Mouse (Mus musculus) CH12.LX (cell line): ENCODE data around the gene Rbms2. TPM values are rescaled to one million over a fixed set of nuclear protein-coding genes. Genes with fewer than 3 reads are reported as not detected.

Experiments used
- DNase-seq: peaks from one replicate; pipeline ENCODE4 v3.0.0-alpha.2; 2013; ENCODE audit errors: extremely low read depth
- H3K27ac ChIP-seq: 2 replicates; pipeline ENCODE4 v1.5.1; 2012; ENCODE audit warnings: low read depth, mild to moderate bottlenecking, control low read depth, moderate library complexity; ENCODE audit not compliant: insufficient read depth
- H3K27me3 ChIP-seq: replicated peaks from 2 replicates; pipeline ENCODE3; 2012; ENCODE audit warnings: inconsistent platforms
- H3K36me3 ChIP-seq, 2 experiments: replicated peaks in 1 of 2; 2 replicates each; pipeline versions ENCODE3 to v1.6.1; 2012; ENCODE audit warnings: inconsistent platforms in 1 of 2, low read length in 1 of 2, mild to moderate bottlenecking in 1 of 2, mixed read lengths in 1 of 2, moderate library complexity in 1 of 2; ENCODE audit not compliant: control insufficient read depth in 1 of 2, insufficient read depth in 1 of 2
- H3K4me1 ChIP-seq, 2 experiments: 2 replicates each; pipeline ENCODE4 v1.6.1; 2012; ENCODE audit warnings: inconsistent platforms in 1 of 2, moderate library complexity in 1 of 2; ENCODE audit not compliant: insufficient read depth in 2 of 2, control insufficient read depth in 1 of 2
- H3K4me2 ChIP-seq: 2 replicates; pipeline ENCODE4 v1.6.1; 2012; ENCODE audit warnings: low read depth, mild to moderate bottlenecking, control low read depth; ENCODE audit not compliant: poor library complexity, insufficient read depth, severe bottlenecking
- H3K4me3 ChIP-seq, 3 experiments: fragments of 150-350 bp in 1 of 3; sonication (generic) in 1 of 3; replicated peaks in 1 of 3; 2 replicates each; pipeline versions ENCODE3 to v1.5.1; 2011 to 2012; ENCODE audit warnings: low read depth in 2 of 3, low read length in 2 of 3, mild to moderate bottlenecking in 2 of 3, moderate library complexity in 2 of 3, control low read depth in 1 of 3, improper control_type of control experiment in 1 of 3, inconsistent platforms in 1 of 3, mixed read lengths in 1 of 3; ENCODE audit not compliant: poor library complexity in 1 of 3
- H3K79me2 ChIP-seq: replicated peaks from 2 replicates; pipeline ENCODE4 v1.6.1; 2012; ENCODE audit warnings: mild to moderate bottlenecking, moderate library complexity; ENCODE audit not compliant: control insufficient read depth, poor library complexity, insufficient read depth, severe bottlenecking; ENCODE audit errors: extremely low read depth
- H3K9ac ChIP-seq: 2 replicates; pipeline ENCODE4 v1.6.1; 2012; ENCODE audit warnings: low read depth, mild to moderate bottlenecking, control low read depth, moderate library complexity; ENCODE audit not compliant: insufficient read depth
- H3K9me3 ChIP-seq: replicated peaks from 2 replicates; pipeline ENCODE3; 2012; ENCODE audit warnings: low read length, inconsistent platforms, mixed read lengths
- BHLHE40 ChIP-seq: IDR thresholded peaks from 2 replicates; pipeline ENCODE4 v1.6.1; 2011; ENCODE audit warnings: mild to moderate bottlenecking, low read depth, low read length, improper control_type of control experiment
- CHD1 ChIP-seq: IDR thresholded peaks from 2 replicates; pipeline ENCODE4 v1.6.1; 2012; ENCODE audit warnings: low read depth, low read length, improper control_type of control experiment, inconsistent platforms
- CHD2 ChIP-seq: IDR thresholded peaks from 2 replicates; pipeline ENCODE4 v1.6.1; 2011; ENCODE audit warnings: low read length, improper control_type of control experiment
- CTCF ChIP-seq, 2 experiments: IDR thresholded peaks in 1 of 2; conservative IDR thresholded peaks in 1 of 2; 2 replicates each; pipeline ENCODE4 v1.5.1; 2011 to 2012; ENCODE audit warnings: low read depth in 2 of 2, low read length in 2 of 2, improper control_type of control experiment in 1 of 2, inconsistent platforms in 1 of 2, mild to moderate bottlenecking in 1 of 2, moderate library complexity in 1 of 2
- ELF1 ChIP-seq: IDR thresholded peaks from 2 replicates; pipeline ENCODE4 v1.6.1; 2014; ENCODE audit warnings: low read depth, mild to moderate bottlenecking, inconsistent platforms, low read length, improper control_type of control experiment
- ETS1 ChIP-seq: conservative IDR thresholded peaks from 2 replicates; pipeline ENCODE4 v1.6.1; 2012; ENCODE audit warnings: low read depth, mild to moderate bottlenecking, inconsistent platforms, low read length, improper control_type of control experiment, moderate library complexity
- GABPA ChIP-seq: IDR thresholded peaks from 2 replicates; pipeline ENCODE4 v1.6.1; 2012; ENCODE audit warnings: low read depth, low read length, improper control_type of control experiment, inconsistent platforms; ENCODE audit not compliant: insufficient replicate concordance
- HCFC1 ChIP-seq: IDR thresholded peaks from 2 replicates; pipeline ENCODE4 v1.6.1; 2012; ENCODE audit warnings: low read depth, mild to moderate bottlenecking, inconsistent platforms, low read length, improper control_type of control experiment
- IRF4 ChIP-seq: IDR thresholded peaks from 2 replicates; pipeline ENCODE4 v1.6.1; 2014; ENCODE audit warnings: low read depth, mild to moderate bottlenecking, inconsistent platforms, low read length, improper control_type of control experiment
- JUN ChIP-seq: IDR thresholded peaks from 2 replicates; pipeline ENCODE4 v1.6.1; 2011; ENCODE audit warnings: low read depth, mild to moderate bottlenecking, low read length, improper control_type of control experiment, moderate library complexity; ENCODE audit not compliant: insufficient read depth
- MAX ChIP-seq: IDR thresholded peaks from 2 replicates; pipeline ENCODE4 v1.6.1; 2011; ENCODE audit warnings: low read length, improper control_type of control experiment
- MAZ ChIP-seq: IDR thresholded peaks from 2 replicates; pipeline ENCODE4 v1.6.1; 2012; ENCODE audit warnings: low read depth, mild to moderate bottlenecking, inconsistent platforms, low read length, improper control_type of control experiment, moderate library complexity
- MEF2A ChIP-seq: IDR thresholded peaks from 2 replicates; pipeline ENCODE4 v1.6.1; 2014; ENCODE audit warnings: low read depth, mild to moderate bottlenecking, inconsistent platforms, low read length, improper control_type of control experiment, borderline replicate concordance
- MXI1 ChIP-seq: IDR thresholded peaks from 2 replicates; pipeline ENCODE4 v1.6.1; 2011; ENCODE audit warnings: mild to moderate bottlenecking, low read depth, low read length, improper control_type of control experiment
- MYC ChIP-seq: IDR thresholded peaks from 2 replicates; pipeline ENCODE4 v1.6.1; 2011; ENCODE audit warnings: low read depth, mild to moderate bottlenecking, improper control_type of control experiment, low read length
- NELFE ChIP-seq: IDR thresholded peaks from 2 replicates; pipeline ENCODE4 v1.6.1; 2011; ENCODE audit warnings: low read depth, low read length, improper control_type of control experiment
- NRF1 ChIP-seq: IDR thresholded peaks from 2 replicates; pipeline ENCODE4 v1.6.1; 2014; ENCODE audit warnings: low read depth, mild to moderate bottlenecking, inconsistent platforms, low read length, improper control_type of control experiment, moderate library complexity
- RCOR1 ChIP-seq: conservative IDR thresholded peaks from 2 replicates; pipeline ENCODE4 v1.6.1; 2012; ENCODE audit warnings: low read depth, mild to moderate bottlenecking, inconsistent platforms, low read length, improper control_type of control experiment
- SIN3A ChIP-seq: IDR thresholded peaks from 2 replicates; pipeline ENCODE4 v1.6.1; 2012; ENCODE audit warnings: low read length, improper control_type of control experiment, inconsistent platforms
- SMC3 ChIP-seq: IDR thresholded peaks from 2 replicates; pipeline ENCODE4 v1.6.1; 2011; ENCODE audit warnings: low read depth, low read length, improper control_type of control experiment
- TBP ChIP-seq: conservative IDR thresholded peaks from 2 replicates; pipeline ENCODE4 v1.6.1; 2011; ENCODE audit warnings: low read depth, low read length, improper control_type of control experiment
- UBTF ChIP-seq: IDR thresholded peaks from 2 replicates; pipeline ENCODE4 v1.6.1; 2012; ENCODE audit warnings: low read depth, mild to moderate bottlenecking, inconsistent platforms, low read length, improper control_type of control experiment, moderate library complexity
- USF2 ChIP-seq: conservative IDR thresholded peaks from 2 replicates; pipeline ENCODE4 v1.6.1; 2011; ENCODE audit warnings: low read depth, low read length, improper control_type of control experiment
- ZMIZ1 ChIP-seq: IDR thresholded peaks from 2 replicates; pipeline ENCODE4 v1.6.1; 2012; ENCODE audit warnings: low read depth, mild to moderate bottlenecking, inconsistent platforms, low read length, improper control_type of control experiment
- dilution Hi-C: fragments of 300-500 bp; cut with MboI; formaldehyde crosslinking; loops from 2 replicates; pipeline ENCODE4 v1.14.3; 2020; ENCODE audit warnings: low sequenced_read_pairs; ENCODE audit not compliant: extremely low pct_unique_long_range_greater_than_20kb, extremely low pct_ligation_motif_present
- in situ Hi-C: fragments of 300-500 bp; cut with MboI; formaldehyde crosslinking; loops from 3 replicates; pipeline ENCODE4 v1.14.3; 2019; ENCODE audit warnings: low sequenced_read_pairs, low pct_ligation_motif_present, low pct_unique_long_range_greater_than_20kb, mixed read lengths
- polyA plus RNA-seq: library from polyadenylated mRNA; unstranded; fragments of >175 nt; gene quantifications from 2 replicates; pipeline ENCODE4 v1.2.1, GENCODE M21; 2012; ENCODE audit warnings: low read depth; ENCODE audit not compliant: insufficient read length
- total RNA-seq, 2 experiments: library from RNA; depleted of rRNA; stranded (reverse); fragments of 300-350 nt in 1 of 2; fragments of >200 nt in 1 of 2; gene quantifications; 2 replicates each; pipeline ENCODE4 v1.2.3; 2012 to 2014

Rbms2 gene
- total and polyA plus RNA-seq, 3 experiments, result 9.1 to 36.6 (median 9.8) TPM

GRCm38 (mm10) chr10:128091564-128092505 is 88.3 kb downstream of the Rbms2 start, which contains the start of gene Baz2a:
Gene Baz2a, plus strand, starts transcription at chr10:128091577.
- TF ChIP-seq SIN3A (peak; percentile 58; the same call in 1 of the 2 replicates), MEF2A (no peak), ELF1 (peak; percentile 20; the same call in 1 of the 2 replicates), MAZ (0 out of 2 replicates have a peak, but pooled peaks have one; percentile 28), ETS1 (0 out of 2 replicates have a peak, but pooled peaks have one; percentile 15)
- DNase-seq, result peak; percentile 85
- Histone ChIP-seq H3K36me3 (peaks cover 27 to 32% of the 10 kb centered on the region in 2 experiments), H3K9ac (peak within 1 kb of the TSS; percentile 87), H3K4me2 (peak within 1 kb of the TSS; percentile 95), H3K9me3 (no peaks in the 10 kb centered on the region), H3K4me3 (peak within 1 kb of the TSS; percentile 78 to 90 (median 86)), H3K4me1 (peaks cover 4 to 59% of the 10 kb centered on the region in 2 experiments; a peak in 3 of 4 replicates), H3K27me3 (no peaks in the 10 kb centered on the region), H3K27ac (peak within 1 kb of the TSS; percentile 83), H3K79me2 (peaks cover 5% of the 10 kb centered on the region)
- in situ Hi-C loops, result loop anchor here (5.0 to 10.0 kb wide), 2 partner anchors 53 to 100 kb away; partner anchors contain the start of gene Gls2
- dilution Hi-C loops, result no loop called here

DNA sequence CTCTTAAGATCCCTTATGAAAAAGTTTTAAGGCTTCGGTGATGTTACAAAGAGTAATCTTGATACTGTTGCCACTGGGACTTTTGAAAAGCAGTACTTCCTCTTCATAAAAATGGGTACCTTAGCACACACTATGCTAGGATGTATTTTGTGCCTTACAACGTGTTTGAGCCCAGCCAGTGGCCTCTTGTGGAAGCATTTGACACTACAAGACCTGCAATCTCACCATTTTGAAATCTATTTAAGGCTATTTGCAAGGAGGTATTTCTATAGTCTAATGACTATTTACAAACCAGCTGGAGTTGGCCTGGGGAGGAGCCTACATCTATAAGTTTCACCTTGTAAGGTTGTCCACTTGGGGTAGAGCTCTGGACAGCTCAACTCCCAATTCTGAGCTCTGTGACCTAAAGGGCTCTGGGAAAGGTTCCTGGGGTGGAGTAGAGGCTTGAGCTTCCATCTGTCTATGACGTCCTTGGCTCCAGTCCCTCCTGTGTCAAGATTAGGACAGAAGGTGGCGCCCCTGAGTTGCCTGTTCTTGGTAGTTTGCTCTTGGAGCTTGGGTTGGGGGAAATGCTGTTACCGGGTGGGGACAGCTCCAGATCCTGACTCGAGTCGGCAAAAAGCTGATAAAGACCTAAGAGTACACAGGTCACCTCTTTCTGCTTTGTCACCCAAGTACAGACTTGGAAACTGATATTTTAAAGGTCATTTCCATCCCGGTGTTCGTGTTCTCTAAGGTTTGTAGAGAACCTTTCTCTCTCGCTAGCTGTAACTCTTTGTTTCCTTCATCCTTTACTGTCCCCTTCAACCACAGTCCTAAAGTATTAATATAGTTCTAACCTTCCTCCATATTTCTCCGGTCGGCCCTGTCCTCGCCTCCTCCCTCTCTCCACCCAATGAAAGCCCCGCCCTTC is 89.2 kb downstream of the Rbms2 start:
- Histone ChIP-seq H3K27ac (peak overlapping the region; percentile 83), H3K4me2 (peak overlapping the region; percentile 95), H3K9me3 (no peaks in the 10 kb centered on the region), H3K27me3 (no peaks in the 10 kb centered on the region), H3K79me2 (peaks cover 9% of the 10 kb centered on the region), H3K4me3 (peak overlapping the region; percentile 78 to 90 (median 86)), H3K36me3 (peaks cover 35 to 42% of the 10 kb centered on the region in 2 experiments), H3K9ac (peak overlapping the region; percentile 87), H3K4me1 (peaks cover 3 to 60% of the 10 kb centered on the region in 2 experiments; a peak in 3 of 4 replicates)
- peak; percentile 94 for DNase-seq
- dilution Hi-C loops, result no loop called here
- in situ Hi-C loops, result loop anchor here (5.0 to 10.0 kb wide), 2 partner anchors 54 to 101 kb away; partner anchors contain the start of gene Gls2
- TF ChIP-seq JUN (no peak), CTCF (conservative IDR thresholded peaks at IDR 0.05 in 1 of 2, IDR thresholded peaks at IDR 0.05 in 1 of 2; ENCODE audit: low read depth in 2 of 2, low read length in 2 of 2) (peak; percentile 52 to 81), NELFE (peak; percentile 21; the same call in 1 of the 2 replicates), NRF1 (no peak), SMC3 (peak; percentile 75), MAZ (peak; percentile 45; the same call in 1 of the 2 replicates), MXI1 (peak; percentile 42; the same call in 1 of the 2 replicates), TBP (no peak), MAX (peak; percentile 50; the same call in 1 of the 2 replicates), IRF4 (no peak; the same call in 1 of the 2 replicates), UBTF (no peak), CHD1 (no peak; the same call in 1 of the 2 replicates), USF2 (no peak), SIN3A (no peak), GABPA (no peak), CHD2 (peak; percentile 49; the same call in 1 of the 2 replicates), BHLHE40 (no peak), RCOR1 (no peak), ZMIZ1 (peak; percentile 54), ETS1 (peak; percentile 11; the same call in 1 of the 2 replicates), MYC (peak; percentile 68; the same call in 1 of the 2 replicates), HCFC1 (peak; percentile 33; the same call in 1 of the 2 replicates), MEF2A (peak; percentile 39; the same call in 1 of the 2 replicates)
